Mouse (Mus musculus) liver, adult 2 months (tissue): Measurements from ENCODE around the gene Dtx3l.

ENCODE experiments used
- CTCF ChIP-seq: fragments of 200-500 bp; IDR thresholded peaks from 2 replicates; pipeline ENCODE4 v1.5.1; 2011; ENCODE audit warnings: low read depth, low read length, control low read depth
- POLR2A ChIP-seq: fragments of 200-500 bp; IDR thresholded peaks from 2 replicates; pipeline ENCODE4 v1.6.1; 2011; ENCODE audit warnings: low read length, control low read depth; ENCODE audit not compliant: insufficient read depth; ENCODE audit errors: extremely low read depth

DNA sequence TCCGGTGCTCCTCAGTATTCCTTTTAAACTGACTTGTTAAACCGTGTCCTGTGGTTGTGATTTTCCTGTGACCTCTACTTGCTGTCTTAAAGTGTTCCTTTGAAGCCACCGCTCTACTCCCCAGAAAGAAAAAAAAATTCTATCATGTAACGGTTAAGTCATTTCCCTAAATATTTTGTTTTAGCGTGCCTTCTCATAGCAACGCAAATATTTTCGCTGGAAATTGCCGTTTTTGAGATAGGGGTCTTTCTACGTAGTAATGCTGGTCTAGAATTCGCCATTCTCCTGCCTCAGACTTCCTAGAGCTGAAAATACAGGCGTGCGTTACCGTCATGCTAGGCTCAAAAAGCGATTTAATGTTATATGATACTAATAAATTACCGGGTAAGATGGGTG, 43.6 kb upstream of the Dtx3l start:
- TF ChIP-seq CTCF (no peak), POLR2A (no peak)
